Mouse (Mus musculus) MEL (cell line): ENCODE results near the gene 2510009E07Rik.

Source experiments
- BHLHE40 ChIP-seq: IDR thresholded peaks from 2 replicates; pipeline ENCODE4 v1.6.1; 2012; ENCODE audit warnings: low read depth, mild to moderate bottlenecking, inconsistent platforms, low read length, improper control_type of control experiment, borderline replicate concordance
- CTCF ChIP-seq, 3 experiments: IDR thresholded peaks in 2 of 3; conservative IDR thresholded peaks in 1 of 3; 2 replicates each; pipeline ENCODE4 v1.5.1; 2011 to 2012; ENCODE audit warnings: low read length in 3 of 3, low read depth in 2 of 3, mild to moderate bottlenecking in 2 of 3, improper control_type of control experiment in 1 of 3, inconsistent platforms in 1 of 3, mixed read lengths in 1 of 3, moderate library complexity in 1 of 3; ENCODE audit not compliant: control insufficient read depth in 1 of 3, insufficient read depth in 1 of 3, poor library complexity in 1 of 3, severe bottlenecking in 1 of 3
- EP300 ChIP-seq, 2 experiments: IDR thresholded peaks; 2 replicates each; pipeline ENCODE4 v1.6.1; 2011; ENCODE audit warnings: improper control_type of control experiment in 2 of 2, low read length in 2 of 2, low read depth in 1 of 2, mild to moderate bottlenecking in 1 of 2
- GABPA ChIP-seq: IDR thresholded peaks from 2 replicates; pipeline ENCODE4 v1.6.1; 2012; ENCODE audit warnings: low read depth, mild to moderate bottlenecking, inconsistent platforms, low read length, improper control_type of control experiment, moderate library complexity
- GATA1 ChIP-seq: IDR thresholded peaks from 2 replicates; pipeline ENCODE4 v1.6.1; 2011; ENCODE audit warnings: low read depth, low read length, improper control_type of control experiment
- HCFC1 ChIP-seq: IDR thresholded peaks from 2 replicates; pipeline ENCODE4 v1.6.1; 2012; ENCODE audit warnings: low read depth, mild to moderate bottlenecking, inconsistent platforms, low read length, improper control_type of control experiment, moderate library complexity
- POLR2A ChIP-seq, 2 experiments: IDR thresholded peaks; 2 replicates each; pipeline ENCODE4 v1.6.1; 2011 to 2012; ENCODE audit warnings: low read length in 2 of 2, mild to moderate bottlenecking in 2 of 2, control low read depth in 1 of 2, improper control_type of control experiment in 1 of 2, low read depth in 1 of 2, moderate library complexity in 1 of 2; ENCODE audit not compliant: control insufficient read depth in 1 of 2, insufficient read depth in 1 of 2, poor library complexity in 1 of 2
- POLR2AphosphoS2 ChIP-seq: IDR thresholded peaks from 2 replicates; pipeline ENCODE4 v1.6.1; 2011; ENCODE audit warnings: low read length, improper control_type of control experiment
- USF1 ChIP-seq: IDR thresholded peaks from 2 replicates; pipeline ENCODE4 v1.6.1; 2014; ENCODE audit warnings: low read depth, mild to moderate bottlenecking, inconsistent platforms, low read length, improper control_type of control experiment, moderate library complexity
- ZKSCAN1 ChIP-seq: IDR thresholded peaks from 2 replicates; pipeline ENCODE4 v1.6.1; 2012; ENCODE audit warnings: low read depth, mild to moderate bottlenecking, inconsistent platforms, low read length, improper control_type of control experiment, moderate library complexity
- ZNF384 ChIP-seq: IDR thresholded peaks from 2 replicates; pipeline ENCODE4 v1.6.1; 2012; ENCODE audit warnings: low read depth, mild to moderate bottlenecking, inconsistent platforms, low read length, improper control_type of control experiment

GRCm38 (mm10) chr16:21687406-21687805, 7.1 kb downstream of the 2510009E07Rik start:
- no peak for TF ChIP-seq CTCF (IDR thresholded peaks at IDR 0.05 in 2 of 3, conservative IDR thresholded peaks at IDR 0.05 in 1 of 3; ENCODE audit: control insufficient read depth in 1 of 3, insufficient read depth in 1 of 3, low read depth in 2 of 3, low read length in 3 of 3, poor library complexity in 1 of 3, severe bottlenecking in 1 of 3)
- TF ChIP-seq HCFC1, result no peak
- TF ChIP-seq EP300 (IDR thresholded peaks at IDR 0.05; ENCODE audit: low read depth in 1 of 2, low read length in 2 of 2), result no peak
- TF ChIP-seq POLR2A (IDR thresholded peaks at IDR 0.05; ENCODE audit: control insufficient read depth in 1 of 2, insufficient read depth in 1 of 2, low read depth in 1 of 2, low read length in 2 of 2, poor library complexity in 1 of 2), result no peak
- TF ChIP-seq ZNF384, result no peak
- TF ChIP-seq BHLHE40, result no peak
- no peak for TF ChIP-seq GABPA
- TF ChIP-seq ZKSCAN1, result no peak
- TF ChIP-seq POLR2AphosphoS2, result no peak
- TF ChIP-seq USF1, result no peak
- TF ChIP-seq GATA1, result no peak
